Mouse (Mus musculus) liver, adult (tissue): Measurements from ENCODE around the gene Wrnip1.

Experiments used
- GATA4 ChIP-seq: IDR thresholded peaks from 2 replicates; pipeline ENCODE4 v1.6.1; 2014; ENCODE audit warnings: mild to moderate bottlenecking, low read length; ENCODE audit not compliant: insufficient replicate concordance

Wrnip1 gene

DNA sequence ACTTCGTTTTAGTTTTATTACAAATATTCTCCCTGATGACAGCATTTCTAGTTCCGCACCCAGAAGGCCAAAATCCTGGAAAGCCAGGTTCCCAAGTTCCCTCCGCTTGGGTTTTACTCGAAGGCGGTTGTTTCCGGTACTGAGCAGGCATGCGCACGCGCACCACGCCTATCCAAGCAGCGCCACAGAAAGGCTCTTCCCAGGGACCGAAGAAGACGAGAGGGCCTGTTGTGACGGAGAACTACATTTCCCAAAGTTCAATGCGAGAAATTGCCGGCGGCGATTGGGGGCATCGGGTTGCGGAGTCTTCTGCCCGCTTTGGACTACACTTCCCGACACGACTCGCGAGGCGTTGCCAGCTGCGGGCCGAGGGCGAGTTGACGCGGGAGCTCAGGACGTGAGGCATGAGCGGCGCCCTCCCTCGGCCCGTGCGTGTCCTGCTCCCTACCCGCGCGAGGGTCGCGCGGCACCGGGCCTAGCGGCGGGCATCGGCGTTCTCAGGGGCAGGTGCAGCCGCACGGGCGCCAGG is at the start of gene Wrnip1:
Gene Wrnip1, plus strand, starts transcription at position 346 of the 529 bp plus-strand sequence.
- no peak; the same call in 1 of the 2 replicates for TF ChIP-seq GATA4

GRCm38 (mm10) chr13:32752066-32752657 is 49.7 kb upstream of the Wrnip1 start:
- no peak for TF ChIP-seq GATA4

DNA sequence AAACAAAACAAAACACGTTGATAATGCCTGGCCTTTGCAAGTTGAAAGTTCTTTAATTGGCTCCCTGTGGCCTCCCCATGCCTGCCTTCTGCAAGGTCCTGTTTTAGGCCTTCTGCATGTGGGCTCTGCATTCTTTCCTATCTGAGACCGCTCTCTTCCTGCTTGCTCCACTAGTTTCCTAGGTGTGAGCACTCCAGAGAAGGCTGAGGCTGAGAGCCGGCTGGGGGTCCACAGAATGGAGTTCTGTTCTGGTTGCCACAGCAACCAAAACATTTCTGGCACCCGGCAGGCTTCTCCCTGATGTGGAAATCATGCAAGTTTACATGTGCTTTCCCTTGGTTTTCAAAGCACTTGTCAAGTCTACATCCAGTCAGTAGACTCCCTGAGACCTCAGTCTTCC is 42.8 kb upstream of the Wrnip1 start:
- no peak for TF ChIP-seq GATA4

GRCm38 (mm10) chr13:32760795-32761194 is 41.0 kb upstream of the Wrnip1 start:
- TF ChIP-seq GATA4: no peak

GRCm38 (mm10) chr13:32763141-32763540 is 38.7 kb upstream of the Wrnip1 start:
- no peak for TF ChIP-seq GATA4

DNA sequence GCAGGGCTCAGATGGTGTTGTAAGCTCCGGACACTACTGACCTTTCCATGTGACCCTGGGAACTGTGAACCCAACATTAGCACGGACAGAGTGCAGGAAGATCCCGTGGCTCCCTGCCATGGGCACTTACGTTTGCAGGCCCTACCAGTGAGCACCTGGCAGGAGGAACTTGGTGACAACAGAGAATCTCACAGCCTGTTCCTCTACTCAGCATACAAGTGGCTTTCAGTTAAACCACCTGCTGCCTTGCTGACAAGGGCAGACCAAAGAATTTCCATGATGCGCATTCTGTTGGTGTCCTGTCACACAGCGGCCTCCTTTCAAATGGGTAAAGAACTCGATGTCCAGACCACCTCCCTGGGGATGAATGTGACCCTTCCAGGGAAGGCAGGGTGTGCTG is 37.4 kb upstream of the Wrnip1 start:
- peak; percentile 7; the same call in 1 of the 2 replicates for TF ChIP-seq GATA4

GRCm38 (mm10) chr13:32768104-32768503 is 33.7 kb upstream of the Wrnip1 start:
- TF ChIP-seq GATA4: no peak

DNA sequence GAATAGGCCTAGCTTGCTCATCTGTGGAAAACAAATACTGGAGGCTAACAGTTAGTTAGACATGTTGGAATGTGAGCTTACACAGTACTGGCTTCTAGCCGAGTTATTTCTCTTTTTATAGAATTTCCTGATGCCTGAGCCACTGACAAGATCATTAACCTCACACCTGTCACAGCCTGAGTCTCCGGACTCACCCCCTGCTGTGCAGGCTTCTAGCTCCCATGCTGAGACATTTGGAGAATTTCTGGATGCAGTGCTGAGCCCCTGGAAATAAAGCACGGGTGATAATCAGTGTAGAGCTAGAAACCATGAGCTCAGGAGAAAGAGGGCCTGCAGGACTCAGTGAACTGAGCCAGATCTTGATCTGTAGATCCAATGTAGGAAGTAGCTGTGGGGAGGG is 31.9 kb upstream of the Wrnip1 start:
- TF ChIP-seq GATA4: no peak

- no peak for TF ChIP-seq GATA4
Observed at GRCm38 (mm10) chr13:32775889-32776288, 25.9 kb upstream of the Wrnip1 start.

- TF ChIP-seq GATA4: no peak
Observed at GRCm38 (mm10) chr13:32776350-32776749, 25.5 kb upstream of the Wrnip1 start.

GRCm38 (mm10) chr13:32778861-32779260 is 23.0 kb upstream of the Wrnip1 start:
- TF ChIP-seq GATA4: no peak

GRCm38 (mm10) chr13:32783055-32783454 is 18.8 kb upstream of the Wrnip1 start:
- no peak for TF ChIP-seq GATA4

- no peak for TF ChIP-seq GATA4
Observed at GRCm38 (mm10) chr13:32783816-32784215, 18.0 kb upstream of the Wrnip1 start, which contains the start of gene Mylk4. Gene Mylk4 (minus strand): TSS chr13:32783954.

DNA sequence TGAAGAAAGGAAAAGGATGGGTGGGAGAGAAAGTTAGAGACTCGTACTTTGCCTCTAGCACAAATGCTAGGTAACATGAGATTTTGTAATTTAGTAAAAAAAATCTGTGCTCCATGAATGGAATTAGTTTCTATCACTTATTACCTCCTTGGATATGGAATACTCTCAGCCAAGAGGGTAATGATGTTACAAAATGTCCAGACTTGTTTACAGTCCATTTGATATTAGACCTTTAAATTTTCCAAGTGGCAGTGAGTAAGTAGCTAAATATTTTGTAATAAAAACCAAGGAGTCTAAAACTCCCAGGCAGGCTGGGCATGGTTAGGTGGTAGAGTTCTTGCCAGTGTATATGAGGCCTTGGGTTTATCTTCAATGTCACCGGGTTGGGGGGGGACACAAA is 14.3 kb upstream of the Wrnip1 start:
- no peak for TF ChIP-seq GATA4

GRCm38 (mm10) chr13:32789781-32790180 is 12.1 kb upstream of the Wrnip1 start:
- no peak for TF ChIP-seq GATA4

DNA sequence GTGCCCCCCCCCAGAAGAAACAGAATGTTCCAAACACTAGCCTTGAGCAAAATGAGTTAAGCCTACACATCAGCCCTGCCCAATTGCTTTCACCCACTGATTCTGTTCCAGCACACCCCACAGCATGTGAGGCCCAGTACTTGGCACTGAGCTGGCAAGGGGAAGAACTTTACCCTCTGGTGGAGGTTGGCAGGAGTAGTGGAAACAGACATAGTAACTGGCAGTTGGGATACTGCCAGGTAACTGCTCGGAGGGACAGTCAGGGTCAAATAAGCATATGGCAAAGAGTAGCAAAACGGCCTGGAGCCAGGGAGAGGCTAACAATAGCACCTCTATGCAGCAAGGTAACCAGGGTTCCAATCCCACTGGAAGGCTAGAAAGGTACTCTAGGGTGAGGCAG is 7.2 kb upstream of the Wrnip1 start:
- TF ChIP-seq GATA4: no peak

- TF ChIP-seq GATA4: no peak
Observed at GRCm38 (mm10) chr13:32795166-32795565, 6.7 kb upstream of the Wrnip1 start.

GRCm38 (mm10) chr13:32797085-32797484 is 4.8 kb upstream of the Wrnip1 start:
- TF ChIP-seq GATA4: no peak

- no peak for TF ChIP-seq GATA4
Observed at GRCm38 (mm10) chr13:32799131-32799530, 2.7 kb upstream of the Wrnip1 start.
